ENCODE assay signal across 18 mouse cellular contexts in genomic region chr2:32658873-32659272, GRCm38 (mm10). TPM values are rescaled to one million over a fixed set of nuclear protein-coding genes. Genes with fewer than 3 reads are reported as not detected.
DNase-seq lines count a peak whose midpoint lies in the region; ATAC-seq lines count a peak whose summit lies in the region.
"Had no signal": no experiment of that assay in that cellular context is flagged by ENCODE, and none has a peak within 500 bp of the region (broad histone marks: within the 10 kb centered on the region; RNA-seq: fewer than 3 reads in every experiment).

No protein-coding gene starts in this region.

- no peaks in the 10 kb centered on the region for H3K27me3 ChIP-seq in heart, embryonic 10.5 days (ENCODE audit: insufficient read depth, poor library complexity, severe bottlenecking)
- no peaks in the 10 kb centered on the region for H3K27me3 ChIP-seq in liver, embryonic 16.5 days (ENCODE audit: control insufficient read depth, insufficient read depth, low read depth, low read length)

- no peak overlapping the region for H3K9ac ChIP-seq in liver, embryonic 16.5 days (ENCODE audit: low read depth, low read length)

- DNase-seq in heart, embryonic 10.5 days (ENCODE audit: low spot score): no peak
- no peak for DNase-seq in heart, postnatal 36 days
- DNase-seq in MEL-GATA-1-ER (ENCODE audit: extremely low read depth, low read depth) (peak; percentile 24), liver (peak; percentile 53)
- no peak for DNase-seq in right cerebral cortex, adult 2 months (ENCODE audit: low spot score in 2 of 2)
- DNase-seq in testis, postnatal 10 days (ENCODE audit: low spot score): no peak
- no peak for DNase-seq in cerebellum, postnatal 10 days
- DNase-seq: adrenal gland, adult 2 months; cerebellum, adult 9-11 months; heart, adult 18-20 months; heart, postnatal 4 days; midbrain, embryonic 14.5 days; right cerebral cortex, postnatal 4 days had no signal

- intact Hi-C loops in heart, postnatal 36 days (cut with DNase I): no loop called here

- no peak overlapping the region for H3K4me3 ChIP-seq in heart, embryonic 10.5 days
- no peak overlapping the region for H3K4me3 ChIP-seq in liver, embryonic 16.5 days (ENCODE audit: low read depth, low read length)

- peak overlapping the region; percentile 11; the same call in 1 of the 2 replicates for H3K4me2 ChIP-seq in liver, embryonic 16.5 days (ENCODE audit: low read depth, low read length)

- H3K9me3 ChIP-seq in heart, embryonic 10.5 days: no peaks in the 10 kb centered on the region
- no peaks in the 10 kb centered on the region for H3K9me3 ChIP-seq in liver, embryonic 16.5 days (replicated peaks; ENCODE audit: control insufficient read depth, low read length)

- peak; percentile 49 for ATAC-seq in liver, embryonic 16.5 days (ENCODE audit: low read depth)
- ATAC-seq: hindbrain, embryonic 16.5 days; intestine, embryonic 16.5 days; lung, postnatal 0 days had no signal

- 80% methylated on average over 2 of the region's 2 CpGs for WGBS in heart, embryonic 10.5 days
- WGBS in liver, embryonic 16.5 days (ENCODE audit: insufficient replicate concordance): 21% methylated on average over 2 of the region's 2 CpGs

- H3K27ac ChIP-seq in heart, embryonic 10.5 days: peak overlapping the region; percentile 19; the same call in 1 of the 2 replicates
- H3K27ac ChIP-seq in liver, embryonic 16.5 days (ENCODE audit: low read length): peak overlapping the region; percentile 64

- peaks cover 49% of the 10 kb centered on the region for H3K4me1 ChIP-seq in heart, embryonic 10.5 days
- H3K4me1 ChIP-seq in liver, embryonic 16.5 days (ENCODE audit: control insufficient read depth, low read depth, low read length): peaks cover 36% of the 10 kb centered on the region

- peaks cover 13% of the 10 kb centered on the region for H3K36me3 ChIP-seq in heart, embryonic 10.5 days
- no peaks in the 10 kb centered on the region for H3K36me3 ChIP-seq in liver, embryonic 16.5 days (ENCODE audit: control insufficient read depth, insufficient read depth)

RNA-seq across cellular contexts. Expression of gene Eng, which starts 12.5 kb away (rescaled TPM):
- 87.1 and 149 TPM in 2 replicates for polyA plus RNA-seq in heart, embryonic 10.5 days (2016; fragmentation: Nextera tagmentation; extraction: Ambion mirVana)
- total RNA-seq in heart, postnatal 36 days (2021): 100 to 1,000 TPM; 123 to 136 TPM
- 25.9 and 29.3 TPM in 2 replicates for polyA plus RNA-seq in liver, embryonic 16.5 days (2015; fragmentation: Nextera tagmentation; extraction: Ambion mirVana)

RNA-seq across cellular contexts. Expression of gene Ak1, which starts 37.3 kb away (rescaled TPM):
- 179 and 305 TPM in 2 replicates for polyA plus RNA-seq in heart, embryonic 10.5 days (2016; fragmentation: Nextera tagmentation; extraction: Ambion mirVana)
- 100 to 1,000 TPM; 631 to 727 TPM for total RNA-seq in heart, postnatal 36 days (2021)
- polyA plus RNA-seq in liver, embryonic 16.5 days (2015; fragmentation: Nextera tagmentation; extraction: Ambion mirVana): 3.4 and 7.9 TPM in 2 replicates
- total RNA-seq: megakaryocyte, adult 5-6 weeks had no signal

RNA-seq across cellular contexts. Expression of gene Fpgs, which starts 45.1 kb away (rescaled TPM):
- polyA plus RNA-seq in heart, embryonic 10.5 days (2016; fragmentation: Nextera tagmentation; extraction: Ambion mirVana): 24.7 and 34.8 TPM in 2 replicates
- total RNA-seq in heart, postnatal 36 days (2021): 1 to 10 TPM; 5.0 to 6.6 TPM
- 49.7 and 56.2 TPM in 2 replicates for polyA plus RNA-seq in liver, embryonic 16.5 days (2015; fragmentation: Nextera tagmentation; extraction: Ambion mirVana)

RNA-seq across cellular contexts. Expression of gene Cdk9, which starts 54.0 kb away (rescaled TPM):
- 89.1 and 115 TPM in 2 replicates for polyA plus RNA-seq in heart, embryonic 10.5 days (2016; fragmentation: Nextera tagmentation; extraction: Ambion mirVana)
- 10 to 100 TPM; 24.6 to 26.6 TPM for total RNA-seq in heart, postnatal 36 days (2021)
- 40.2 and 43.8 TPM in 2 replicates for polyA plus RNA-seq in liver, embryonic 16.5 days (2015; fragmentation: Nextera tagmentation; extraction: Ambion mirVana)

RNA-seq across cellular contexts. Expression of gene St6galnac6, which starts 59.4 kb away (rescaled TPM):
- 25.1 and 28.4 TPM in 2 replicates for polyA plus RNA-seq in heart, embryonic 10.5 days (2016; fragmentation: Nextera tagmentation; extraction: Ambion mirVana)
- 100 to 1,000 TPM; 108 to 116 TPM for total RNA-seq in heart, postnatal 36 days (2021)
- 12.0 and 12.8 TPM in 2 replicates for polyA plus RNA-seq in liver, embryonic 16.5 days (2015; fragmentation: Nextera tagmentation; extraction: Ambion mirVana)

Comparison
In these comparisons a context has a peak if more than half of its experiments do, and no peak if none do; other contexts are left out.
1. DNase-seq: peak in MEL-GATA-1-ER (single experiment) and liver (single experiment); none in heart, embryonic 10.5 days (single experiment), heart, postnatal 36 days (0 of 2), right cerebral cortex, adult 2 months (0 of 2), testis, postnatal 10 days (single experiment) and cerebellum, postnatal 10 days (0 of 2).
2. RNA of gene Ak1, which starts 37.3 kb away (polyA plus RNA-seq): 179 to 305 TPM in heart, embryonic 10.5 days; 3.4 to 7.9 TPM in liver, embryonic 16.5 days; every median in the first group is over 10 times any median in the second.